Mouse (Mus musculus): ENCODE results near the gene Adamtsl5. TPM values are rescaled to one million over a fixed set of nuclear protein-coding genes. Genes with fewer than 3 reads are reported as not detected.

The Adamtsl5 gene
- not detected in 4 replicates for total RNA-seq (2023; ENCODE audit: inconsistent age)

DNA sequence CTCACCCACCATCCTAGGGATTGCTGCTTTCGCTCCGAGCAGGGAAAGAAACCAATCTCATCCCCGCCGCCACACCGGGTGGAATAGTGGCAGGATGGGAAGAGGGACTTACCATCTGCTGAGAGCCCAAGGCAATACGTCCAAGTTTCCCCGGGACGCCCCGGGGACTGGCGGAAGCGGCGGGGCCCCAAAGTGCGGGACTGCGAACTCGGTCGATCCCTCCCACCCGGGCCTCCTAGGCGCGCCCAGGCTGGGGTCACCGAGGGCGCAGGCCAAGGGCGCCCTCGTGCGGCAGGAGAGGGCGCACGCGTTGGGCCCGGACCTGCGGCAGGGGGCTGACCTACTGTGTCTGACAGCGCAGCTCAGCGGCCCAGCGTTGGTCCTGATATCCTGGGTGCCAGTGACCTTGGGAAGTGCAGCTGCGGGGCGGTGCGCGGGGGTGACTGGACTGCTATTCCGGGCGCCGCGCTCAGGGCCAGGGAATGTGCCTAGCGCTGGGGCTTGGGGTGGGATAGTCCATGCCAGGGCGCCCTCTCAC lies at the start of gene Adamtsl5:
TSS of gene Adamtsl5 (minus strand) at position 169 of the 538 bp plus-strand sequence.

DNA sequence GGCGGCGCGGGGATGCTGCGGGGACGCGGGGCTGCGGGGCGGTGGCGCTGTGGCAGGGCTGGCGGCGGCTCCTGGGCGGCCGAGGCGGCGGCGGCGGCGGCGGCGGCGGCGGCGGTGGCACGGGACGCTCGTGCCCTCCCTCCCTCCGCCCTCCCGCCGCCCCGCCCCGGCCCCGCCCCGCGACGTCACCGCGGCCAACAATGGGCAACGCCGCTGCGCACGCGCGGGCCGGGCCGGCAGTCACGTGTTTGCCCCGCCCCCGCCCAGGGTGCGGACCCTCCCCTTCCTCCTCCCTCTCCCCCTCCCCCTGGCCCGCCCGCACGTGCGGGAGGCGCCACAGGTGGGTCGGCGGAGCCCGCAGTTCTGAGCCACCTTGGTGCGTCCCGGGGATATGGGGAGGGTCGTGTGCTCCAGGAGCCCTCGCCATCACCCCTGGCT lies 39.3 kb upstream of the Adamtsl5 start, which contains the start of gene Mex3d:
TSS of gene Mex3d (minus strand) at position 138 of the 438 bp plus-strand sequence.

DNA sequence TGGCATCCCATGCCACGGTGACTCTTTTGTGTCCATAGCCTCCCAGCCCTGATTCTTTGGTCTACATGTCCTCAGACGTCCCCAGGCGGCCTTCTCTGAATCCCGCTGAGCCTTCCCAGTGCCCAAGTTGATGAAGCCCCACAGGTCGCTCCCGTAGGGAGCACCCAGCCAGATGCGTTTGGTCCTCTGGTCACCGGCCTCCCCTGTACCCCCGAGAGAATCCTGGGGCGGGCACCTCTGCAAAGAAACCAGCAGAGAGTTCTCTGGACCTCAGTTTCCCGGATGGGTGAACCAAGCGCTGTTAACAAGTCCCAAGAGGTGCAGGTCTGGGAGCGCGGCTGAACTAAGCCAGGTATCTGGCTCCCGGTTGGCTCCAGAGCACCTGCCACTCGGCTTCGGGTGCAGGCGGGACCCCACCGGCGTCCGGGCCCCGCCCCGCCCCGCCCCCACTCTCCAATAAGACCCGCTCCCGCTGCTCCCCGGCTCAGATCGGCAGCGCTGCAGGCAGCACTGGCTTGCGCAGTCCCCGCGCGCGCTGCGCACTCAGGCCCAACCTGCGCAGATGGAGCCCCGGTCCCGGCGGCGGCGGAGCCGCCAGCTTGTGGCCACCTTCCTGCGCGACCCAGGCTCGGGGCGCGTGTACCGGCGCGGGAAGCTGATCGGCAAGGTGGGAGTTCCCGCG lies 7.9 kb upstream of the Adamtsl5 start, which contains the start of gene Plk5:
TSS of gene Plk5 (plus strand) at position 459 of the 682 bp plus-strand sequence.

DNA sequence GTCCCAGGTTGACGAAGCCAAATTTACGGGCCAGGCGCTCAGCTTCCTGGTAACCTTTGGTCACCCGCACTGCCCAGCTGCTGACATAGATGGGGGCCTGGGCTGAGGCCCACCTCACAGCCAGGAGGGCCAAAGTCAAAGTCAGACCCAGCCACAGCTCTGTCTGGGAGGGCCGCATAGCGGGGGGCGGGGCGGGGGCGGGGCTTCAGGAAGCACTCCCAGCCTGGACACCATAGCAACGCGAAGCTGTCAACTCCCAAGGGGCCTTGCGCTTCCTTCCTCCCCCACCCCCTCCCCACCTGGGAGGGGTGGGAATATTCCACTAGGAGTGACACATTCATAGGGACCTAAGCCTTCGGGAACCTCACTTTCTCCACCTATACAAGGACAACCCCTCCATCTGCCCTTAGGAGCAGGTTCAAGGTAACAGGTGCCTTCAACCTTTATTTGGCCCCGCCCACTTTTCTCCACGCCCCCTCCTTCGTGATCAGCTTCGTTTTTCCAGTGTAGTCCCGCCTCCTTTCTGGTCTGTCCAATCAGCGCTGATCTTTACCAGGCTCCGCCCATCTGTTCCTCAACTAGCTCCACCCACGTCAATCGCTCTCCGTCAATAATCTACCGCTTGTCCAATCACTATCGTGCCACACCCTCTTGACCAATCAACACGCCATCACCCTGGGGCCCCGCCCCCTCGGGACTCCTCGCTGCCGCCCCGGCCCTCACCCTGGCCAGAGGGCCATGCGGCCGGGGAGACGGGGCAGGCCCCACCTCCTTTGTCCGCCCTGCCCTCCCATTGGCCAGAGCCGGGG lies 18.7 kb downstream of the Adamtsl5 start, which contains the start of the genes Pcsk4 and Reep6:
TSS of gene Pcsk4 (minus strand) at position 226 of the 809 bp plus-strand sequence.
TSS of gene Reep6 (plus strand) at position 681 of the 809 bp plus-strand sequence.

DNA sequence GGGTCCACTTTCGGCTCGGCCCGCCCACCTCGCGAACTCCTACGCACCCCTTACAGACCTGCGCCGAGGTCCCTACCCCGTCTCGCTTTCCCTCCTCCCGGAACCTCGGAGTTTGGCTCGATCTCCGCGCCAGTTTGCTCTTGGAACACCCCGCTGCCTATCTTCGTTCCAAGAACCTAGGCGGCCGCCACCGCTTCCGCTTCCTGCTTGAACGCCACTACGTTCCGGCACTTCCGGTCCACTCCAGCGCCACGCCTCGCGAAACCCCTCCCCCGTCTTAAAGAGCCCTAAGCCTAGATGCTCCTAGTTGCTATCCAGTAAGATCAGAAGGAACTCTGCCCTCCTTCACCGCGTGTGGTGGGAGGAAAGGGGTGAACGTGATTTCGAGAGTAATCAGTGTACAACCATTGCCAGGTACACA lies 27.9 kb downstream of the Adamtsl5 start, which contains the start of gene 2310011J03Rik:
TSS of gene 2310011J03Rik (minus strand) at position 198 of the 421 bp plus-strand sequence.

DNA sequence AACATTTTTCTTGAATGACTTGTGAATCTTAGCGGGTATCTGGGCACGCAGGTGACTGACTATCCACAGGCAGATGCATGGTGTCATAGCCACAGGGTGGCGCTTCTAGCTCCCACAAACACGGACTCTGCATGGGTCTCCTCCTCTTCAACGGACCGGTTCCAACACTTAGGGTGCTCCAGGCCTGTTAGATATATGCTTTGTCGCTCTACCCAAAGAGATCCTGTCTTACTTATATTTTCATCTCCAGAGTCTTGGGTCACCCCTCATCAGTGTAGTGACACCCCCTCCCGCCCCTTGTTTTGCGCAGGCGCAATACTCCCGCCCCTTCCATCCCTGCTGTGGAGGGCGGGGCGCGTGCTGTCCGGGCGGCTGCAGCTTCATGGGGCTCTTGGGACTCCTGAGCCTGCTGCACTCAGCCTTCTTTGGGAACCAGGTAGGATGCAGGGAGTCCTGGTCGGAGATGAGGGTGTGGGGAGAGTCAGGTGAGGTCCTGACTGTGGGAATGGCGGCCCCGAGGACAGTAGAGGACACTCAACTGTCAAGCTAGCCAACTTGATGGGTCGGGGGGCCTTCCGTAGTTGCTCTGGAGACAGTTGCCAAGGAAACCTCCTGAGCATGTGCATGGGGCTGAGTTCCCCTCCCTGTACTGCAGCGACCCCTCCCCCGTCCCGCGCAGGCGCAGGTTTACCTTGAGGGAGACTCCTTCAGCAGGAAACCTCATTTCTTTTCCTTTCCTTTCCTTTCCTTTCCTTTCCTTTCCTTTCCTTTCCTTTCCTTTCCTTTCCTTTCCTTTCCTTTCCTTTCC lies 52.4 kb downstream of the Adamtsl5 start, which contains the start of gene Apc2:
TSS of gene Apc2 (plus strand) at position 360 of the 808 bp plus-strand sequence.

DNA sequence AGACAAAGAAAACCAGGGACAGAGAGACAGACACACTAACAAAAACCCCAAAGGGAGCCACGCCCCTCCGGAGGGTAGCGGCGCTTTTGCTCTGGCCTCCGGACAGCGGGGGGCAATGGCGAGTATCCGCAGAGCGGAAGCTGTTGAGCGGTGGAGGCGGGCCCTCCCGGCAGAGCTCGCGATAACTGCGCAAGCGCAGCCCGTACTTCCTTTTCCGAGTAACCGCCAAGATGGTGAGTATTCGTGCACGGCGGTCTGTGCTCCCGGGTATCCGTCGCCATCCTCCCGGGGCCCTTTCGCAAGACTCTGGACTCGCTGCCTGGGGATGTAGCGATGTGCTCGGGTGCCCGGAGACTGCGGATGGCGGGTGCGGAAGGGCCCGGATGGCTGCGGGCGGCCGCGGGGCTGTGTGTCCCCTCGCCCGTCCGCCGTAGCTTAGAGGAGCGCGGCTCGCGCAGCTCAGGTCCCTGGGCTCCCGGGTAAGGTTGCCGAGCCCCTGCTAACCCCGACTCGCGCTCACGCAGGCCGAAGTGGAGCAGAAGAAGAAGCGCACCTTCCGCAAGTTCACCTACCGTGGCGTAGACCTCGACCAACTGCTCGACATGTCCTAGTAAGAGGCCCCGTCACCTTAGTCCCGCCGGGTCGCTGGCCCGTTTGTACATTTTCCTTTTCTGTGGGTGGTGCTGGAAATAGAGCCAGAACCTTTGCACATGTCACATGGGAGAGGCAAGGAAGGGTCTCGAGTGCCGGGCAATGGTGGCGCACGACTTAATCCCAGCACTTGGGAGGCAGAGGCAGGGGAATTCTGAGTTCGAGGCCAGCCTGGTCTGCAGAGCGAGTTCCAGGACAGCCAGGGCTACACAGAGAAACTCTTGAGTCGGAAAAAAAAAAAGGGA lies 55.7 kb downstream of the Adamtsl5 start, which contains the start of gene Rps15:
TSS of gene Rps15 (plus strand) at position 203 of the 896 bp plus-strand sequence.

Other genes starting within 250 kb of the Adamtsl5 start
- 109 to 122 TPM (median 117 TPM) in 4 replicates for gene Sbno2, start 242.8 kb downstream of the Adamtsl5 start, total RNA-seq (2023; ENCODE audit: inconsistent age)
- 173 to 183 TPM (median 178 TPM) in 4 replicates for gene Stk11, start 232.6 kb downstream of the Adamtsl5 start, total RNA-seq (2023; ENCODE audit: inconsistent age)
- 164 to 190 TPM (median 176 TPM) in 4 replicates for gene Atp5d, start 209.8 kb downstream of the Adamtsl5 start, total RNA-seq (2023; ENCODE audit: inconsistent age)
- gene Cbarp, start 207.6 kb downstream of the Adamtsl5 start, total RNA-seq (2023; ENCODE audit: inconsistent age): 5.9 to 9.3 TPM (median 6.8 TPM) in 4 replicates
- gene Midn, start 200.1 kb downstream of the Adamtsl5 start, total RNA-seq (2023; ENCODE audit: inconsistent age): 143 to 168 TPM (median 155 TPM) in 4 replicates
- 183 to 228 TPM (median 208 TPM) in 4 replicates for gene Cirbp, start 182.4 kb downstream of the Adamtsl5 start, total RNA-seq (2023; ENCODE audit: inconsistent age)
- gene 1600002K03Rik, start 175.5 kb downstream of the Adamtsl5 start, total RNA-seq (2023; ENCODE audit: inconsistent age): 10.6 to 16.3 TPM (median 15.1 TPM) in 4 replicates
- gene Efna2, start 168.9 kb downstream of the Adamtsl5 start, total RNA-seq (2023; ENCODE audit: inconsistent age): 0.24 to 0.51 TPM in 2 of 4 replicates, not detected in the others
- gene Mum1, start 122.0 kb downstream of the Adamtsl5 start, total RNA-seq (2023; ENCODE audit: inconsistent age): 54.4 to 64.3 TPM (median 58.3 TPM) in 4 replicates
- gene Ndufs7, start 99.3 kb downstream of the Adamtsl5 start, total RNA-seq (2023; ENCODE audit: inconsistent age): 92.8 to 97.3 TPM (median 95.1 TPM) in 4 replicates
- 1.1 to 3.1 TPM (median 1.8 TPM) in 4 replicates for gene Gamt, start 87.4 kb downstream of the Adamtsl5 start, total RNA-seq (2023; ENCODE audit: inconsistent age)
- gene Dazap1, start 86.9 kb downstream of the Adamtsl5 start, total RNA-seq (2023; ENCODE audit: inconsistent age): 136 to 154 TPM (median 146 TPM) in 4 replicates
- gene Rps15, start 56.0 kb downstream of the Adamtsl5 start, total RNA-seq (2023; ENCODE audit: inconsistent age): 2,693 to 2,994 TPM (median 2,870 TPM) in 4 replicates
- 0.24 to 0.32 TPM (median 0.26 TPM) in 4 replicates for gene Apc2, start 52.4 kb downstream of the Adamtsl5 start, total RNA-seq (2023; ENCODE audit: inconsistent age)
- gene 2310011J03Rik, start 27.9 kb downstream of the Adamtsl5 start, total RNA-seq (2023; ENCODE audit: inconsistent age): 22.2 to 28.8 TPM (median 26.5 TPM) in 4 replicates
- 0.57 to 1.9 TPM (median 1.1 TPM) in 4 replicates for gene Pcsk4, start 18.9 kb downstream of the Adamtsl5 start, total RNA-seq (2023; ENCODE audit: inconsistent age)
- gene Reep6, start 18.5 kb downstream of the Adamtsl5 start, total RNA-seq (2023; ENCODE audit: inconsistent age): 0.42 TPM in 1 of 4 replicates, not detected in the others
- gene Plk5, start 8.0 kb upstream of the Adamtsl5 start, total RNA-seq (2023; ENCODE audit: inconsistent age): not detected in 4 replicates
- gene Mex3d, start 39.2 kb upstream of the Adamtsl5 start, total RNA-seq (2023; ENCODE audit: inconsistent age): 6.5 to 9.5 TPM (median 8.0 TPM) in 4 replicates
- 92.7 to 106 TPM (median 96.9 TPM) in 4 replicates for gene Mbd3, start 51.1 kb upstream of the Adamtsl5 start, total RNA-seq (2023; ENCODE audit: inconsistent age)
- 67.9 to 79.6 TPM (median 73.1 TPM) in 4 replicates for gene Uqcr11, start 58.4 kb upstream of the Adamtsl5 start, total RNA-seq (2023; ENCODE audit: inconsistent age)
- 176 to 212 TPM (median 193 TPM) in 4 replicates for gene Tcf3, start 85.2 kb upstream of the Adamtsl5 start, total RNA-seq (2023; ENCODE audit: inconsistent age)
- gene Onecut3, start 146.4 kb upstream of the Adamtsl5 start, total RNA-seq (2023; ENCODE audit: inconsistent age): not detected in 4 replicates
- gene Atp8b3, start 190.7 kb upstream of the Adamtsl5 start, total RNA-seq (2023; ENCODE audit: inconsistent age): 0.18 TPM in 1 of 4 replicates, not detected in the others
- 113 to 133 TPM (median 119 TPM) in 4 replicates for gene Rexo1, start 213.1 kb upstream of the Adamtsl5 start, total RNA-seq (2023; ENCODE audit: inconsistent age)
- 28.7 to 30.4 TPM (median 29.1 TPM) in 4 replicates for gene Klf16, start 228.9 kb upstream of the Adamtsl5 start, total RNA-seq (2023; ENCODE audit: inconsistent age)
- gene Abhd17a, start 241.9 kb upstream of the Adamtsl5 start, total RNA-seq (2023; ENCODE audit: inconsistent age): 98.4 to 122 TPM (median 111 TPM) in 4 replicates

All from B cell, adult (primary cell).